Mouse (Mus musculus) macrophage (primary cell): ENCODE data around the gene Psmb8. TPM values are rescaled to one million over a fixed set of nuclear protein-coding genes. Genes with fewer than 3 reads are reported as not detected.
A peak's percentile ranks its signal among the peaks of the same experiment; 100 is the strongest.

Experiments
- H3K27ac ChIP-seq: fragments of 350-480 bp; formaldehyde crosslinking; 2 replicates; pipeline ENCODE4 v1.9.0; 2021
- H3K36me3 ChIP-seq: fragments of 350-480 bp; formaldehyde crosslinking; 2 replicates; pipeline ENCODE4 v1.9.0; 2021; ENCODE audit errors: inconsistent target
- H3K4me3 ChIP-seq: fragments of 350-480 bp; formaldehyde crosslinking; 2 replicates; pipeline ENCODE4 v1.9.0; 2021; ENCODE audit errors: inconsistent target
- H3K79me2 ChIP-seq: fragments of 350-480 bp; formaldehyde crosslinking; 2 replicates; pipeline ENCODE4 v1.9.0; 2021; ENCODE audit errors: inconsistent target
- WGBS: methylation state at CpG from one replicate; pipeline ENCODE4 v1.1.7; 2026; ENCODE audit warnings: inconsistent platforms; ENCODE audit not compliant: missing documents; 5-methylcytosine and 5-hydroxymethylcytosine counted together
- polyA plus RNA-seq: library from polyadenylated mRNA; stranded (reverse); fragments of 250-400 nt; gene quantifications from 3 replicates; pipeline ENCODE4 v1.2.4, GENCODE M21; 2018; ENCODE audit warnings: inconsistent platforms

Psmb8 gene
- polyA plus RNA-seq, 1 experiment from 2014 or later: 147 TPM

- Histone ChIP-seq H3K36me3 (peaks cover 31% of the 10 kb centered on the region), H3K79me2 (peaks cover 49% of the 10 kb centered on the region), H3K27ac (no peak overlapping the region), H3K4me3 (no peak overlapping the region)
- 94% methylated on average over 15 of the region's 15 CpGs for WGBS
Measured at GRCm38 (mm10) chr17:34183564-34184219, 13.8 kb upstream of the Psmb8 start.

DNA sequence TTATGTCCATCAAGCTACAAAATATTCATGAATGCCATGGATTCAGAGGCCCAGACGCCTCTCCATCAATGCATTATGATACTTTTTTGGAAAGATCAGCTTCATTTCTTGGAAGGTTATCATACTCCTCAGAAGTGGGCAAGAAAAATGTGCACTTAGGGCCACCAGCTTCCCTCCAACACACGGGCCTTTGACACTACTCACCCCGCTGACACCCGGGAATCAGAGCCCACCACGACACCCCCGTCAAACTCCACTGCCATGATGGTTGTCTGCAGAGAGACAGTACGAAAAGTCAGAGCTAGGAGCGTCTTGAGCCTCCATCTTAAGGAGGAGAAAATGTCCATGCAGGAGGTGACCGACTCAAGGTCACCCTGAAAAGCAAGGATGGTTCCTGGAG lies 12.0 kb upstream of the Psmb8 start:
- Histone ChIP-seq H3K4me3 (no peak overlapping the region), H3K36me3 (peaks cover 43% of the 10 kb centered on the region), H3K27ac (no peak overlapping the region)

DNA sequence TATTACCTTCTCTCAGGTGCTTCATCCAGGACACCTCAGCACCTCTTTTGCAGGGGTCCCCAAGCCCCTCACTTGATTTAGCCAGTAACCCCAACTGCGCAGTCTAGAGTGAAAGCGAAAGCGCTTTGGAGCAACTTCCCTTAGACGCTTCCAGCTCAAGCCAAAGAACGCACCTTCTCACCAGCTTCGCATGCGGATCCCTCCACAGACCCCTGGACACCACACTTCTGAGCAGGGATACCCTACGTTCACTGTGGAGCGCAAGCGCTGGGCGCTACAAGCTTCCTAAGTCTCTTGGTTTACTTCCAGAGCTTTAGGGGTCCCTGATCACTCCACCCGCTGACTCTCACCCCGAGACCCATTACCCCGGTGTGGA lies 10.6 kb upstream of the Psmb8 start:
- H3K79me2 ChIP-seq: peaks cover 81% of the 10 kb centered on the region
- WGBS: 0% methylated on average over 14 of the region's 14 CpGs
- peak overlapping the region; percentile 98 for H3K4me3 ChIP-seq
- H3K36me3 ChIP-seq: peaks cover 52% of the 10 kb centered on the region
- peak overlapping the region; percentile 95 for H3K27ac ChIP-seq

More for the DNA sequence above, 12.0 kb upstream of the Psmb8 start:
- H3K79me2 ChIP-seq: peaks cover 68% of the 10 kb centered on the region
- 89% methylated on average over 9 of the region's 9 CpGs for WGBS

GRCm38 (mm10) chr17:34187261-34187916 lies 10.1 kb upstream of the Psmb8 start, which contains the start of the genes Tap1 and Psmb9:
Tap1 (plus strand) TSS chr17:34187553.
Psmb9 (minus strand) TSS chr17:34187764.
- Histone ChIP-seq H3K36me3 (peaks cover 52% of the 10 kb centered on the region), H3K4me3 (peak within 1 kb of the TSS; percentile 98), H3K79me2 (peaks cover 86% of the 10 kb centered on the region), H3K27ac (peak within 1 kb of the TSS; percentile 95)
- WGBS: under 1% methylated on average over 46 of the region's 46 CpGs

GRCm38 (mm10) chr17:34188010-34188409 lies 9.5 kb upstream of the Psmb8 start:
- Histone ChIP-seq H3K4me3 (peak overlapping the region; percentile 98), H3K27ac (peak overlapping the region; percentile 95), H3K79me2 (peaks cover 93% of the 10 kb centered on the region), H3K36me3 (peaks cover 52% of the 10 kb centered on the region)
- WGBS: under 1% methylated on average over 20 of the region's 20 CpGs

- Histone ChIP-seq H3K4me3 (peak overlapping the region; percentile 11; the same call in 1 of the 2 replicates), H3K36me3 (peaks cover 50% of the 10 kb centered on the region), H3K27ac (no peak overlapping the region), H3K79me2 (peaks cover 92% of the 10 kb centered on the region)
- WGBS: 50% methylated on average over 6 of the region's 6 CpGs
Measured at GRCm38 (mm10) chr17:34188986-34189385, 8.5 kb upstream of the Psmb8 start.

- WGBS: 88% methylated on average over 13 of the region's 16 CpGs
- Histone ChIP-seq H3K79me2 (peaks cover 72% of the 10 kb centered on the region), H3K4me3 (no peak overlapping the region), H3K27ac (no peak overlapping the region), H3K36me3 (peaks cover 61% of the 10 kb centered on the region)
Measured at GRCm38 (mm10) chr17:34192852-34193251, 4.7 kb upstream of the Psmb8 start.

DNA sequence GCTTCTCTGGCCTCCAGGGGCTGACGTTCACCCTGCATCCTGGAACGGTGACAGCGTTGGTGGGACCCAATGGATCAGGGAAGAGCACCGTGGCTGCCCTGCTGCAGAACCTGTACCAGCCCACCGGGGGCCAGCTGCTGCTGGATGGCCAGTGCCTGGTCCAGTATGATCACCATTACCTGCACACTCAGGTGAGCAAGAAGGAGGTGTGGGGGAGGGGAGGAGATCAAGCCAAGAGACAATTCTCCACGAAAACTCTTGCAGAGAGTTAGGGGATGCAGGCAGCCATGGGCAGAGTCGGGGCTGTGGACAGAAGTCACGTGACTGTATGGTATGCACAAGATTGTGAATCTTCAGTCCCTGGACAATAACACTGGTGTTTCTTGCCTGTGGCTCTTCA lies 4.1 kb upstream of the Psmb8 start:
- H3K27ac ChIP-seq: no peak overlapping the region
- no peak overlapping the region for H3K4me3 ChIP-seq
- whole genome bisulfite sequencing: 89% methylated on average over 8 of the region's 8 CpGs
- H3K79me2 ChIP-seq: peaks cover 69% of the 10 kb centered on the region
- H3K36me3 ChIP-seq: peaks cover 61% of the 10 kb centered on the region

DNA sequence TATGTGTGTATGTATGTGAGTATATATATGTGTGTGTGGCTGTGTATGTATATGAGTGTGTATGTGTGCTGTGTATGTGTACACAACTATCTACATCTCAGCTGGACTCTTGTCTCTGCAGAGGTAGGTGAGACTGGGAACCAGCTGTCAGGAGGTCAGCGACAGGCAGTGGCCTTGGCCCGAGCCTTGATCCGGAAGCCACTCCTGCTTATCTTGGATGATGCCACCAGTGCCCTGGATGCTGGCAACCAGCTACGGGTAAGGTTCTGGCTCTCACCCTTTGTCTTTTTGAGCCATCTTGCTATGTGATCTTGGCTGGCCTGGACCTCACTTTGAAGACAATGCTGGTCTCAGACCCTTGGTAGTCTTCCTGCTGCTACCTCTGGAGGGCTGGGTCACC lies 2.8 kb upstream of the Psmb8 start:
- Histone ChIP-seq H3K27ac (no peak overlapping the region), H3K36me3 (peaks cover 57% of the 10 kb centered on the region), H3K79me2 (peaks cover 70% of the 10 kb centered on the region), H3K4me3 (no peak overlapping the region)
- WGBS: 94% methylated on average over 4 of the region's 4 CpGs

GRCm38 (mm10) chr17:34196491-34196890 lies 1.0 kb upstream of the Psmb8 start:
- Histone ChIP-seq H3K79me2 (peaks cover 64% of the 10 kb centered on the region), H3K4me3 (no peak overlapping the region), H3K36me3 (peaks cover 56% of the 10 kb centered on the region), H3K27ac (no peak overlapping the region)
- 37% methylated on average over 12 of the region's 12 CpGs for WGBS

DNA sequence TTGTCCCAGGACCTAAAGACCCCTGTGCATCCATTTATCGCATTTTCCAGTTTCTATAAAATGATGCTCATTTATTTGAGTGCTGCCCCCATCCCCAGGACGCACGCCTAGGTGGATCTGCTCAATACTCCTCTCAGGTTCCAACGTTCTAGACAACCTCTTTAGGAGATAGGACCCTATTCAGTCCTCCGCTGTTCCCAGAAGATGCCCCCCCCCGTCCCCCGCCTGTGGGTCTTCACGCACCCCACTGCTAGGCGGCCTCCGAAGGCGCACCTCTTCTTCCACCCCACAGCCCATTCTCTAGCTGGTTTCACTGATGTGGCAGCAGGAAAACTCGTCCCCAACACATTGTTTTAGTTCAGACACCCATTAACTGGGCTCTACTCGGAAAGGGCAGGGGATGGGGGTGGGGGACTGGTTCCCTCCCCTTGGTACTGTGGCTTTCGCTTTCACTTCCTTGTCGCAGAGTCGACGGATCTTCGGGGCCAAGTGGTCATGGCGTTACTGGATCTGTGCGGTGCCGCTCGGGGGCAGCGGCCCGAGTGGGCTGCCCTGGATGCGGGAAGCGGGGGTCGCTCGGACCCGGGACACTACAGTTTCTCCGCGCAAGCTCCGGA lies 491 bp downstream of the Psmb8 start:
- peak overlapping the region; percentile 87 for H3K27ac ChIP-seq
- H3K4me3 ChIP-seq: peak overlapping the region; percentile 89
- H3K79me2 ChIP-seq: peaks cover 49% of the 10 kb centered on the region
- WGBS: under 1% methylated on average over 30 of the region's 32 CpGs
- peaks cover 41% of the 10 kb centered on the region for H3K36me3 ChIP-seq

DNA sequence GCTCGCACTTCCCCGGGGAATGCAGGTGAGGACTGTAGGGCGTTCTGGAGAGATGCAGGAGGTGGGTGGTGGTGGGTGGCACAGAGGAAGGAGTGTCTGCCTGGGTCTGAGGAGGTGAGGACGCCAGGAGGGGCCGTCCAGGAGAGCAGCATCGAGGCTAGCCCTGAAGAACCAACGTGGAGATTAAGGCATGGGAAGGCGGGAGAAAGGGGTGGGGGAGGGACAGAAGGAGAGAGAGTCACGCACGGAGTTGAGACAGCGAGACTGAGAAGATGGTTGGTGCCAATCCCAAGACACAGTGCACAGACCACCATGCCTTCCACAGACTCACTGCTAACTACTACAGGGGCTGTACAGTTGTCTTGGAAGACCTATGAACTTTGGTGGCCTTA lies 996 bp downstream of the Psmb8 start:
- Histone ChIP-seq H3K79me2 (peaks cover 46% of the 10 kb centered on the region), H3K36me3 (peaks cover 38% of the 10 kb centered on the region), H3K27ac (peak overlapping the region; percentile 87), H3K4me3 (peak overlapping the region; percentile 89)
- 0% methylated on average over 11 of the region's 11 CpGs for WGBS

GRCm38 (mm10) chr17:34199050-34199619 lies 1.6 kb downstream of the Psmb8 start:
- Histone ChIP-seq H3K36me3 (peaks cover 32% of the 10 kb centered on the region), H3K27ac (peak overlapping the region; percentile 87), H3K79me2 (peaks cover 40% of the 10 kb centered on the region), H3K4me3 (peak overlapping the region; percentile 89)
- WGBS: 19% methylated on average over 12 of the region's 12 CpGs

GRCm38 (mm10) chr17:34200047-34200446 lies 2.5 kb downstream of the Psmb8 start:
- H3K79me2 ChIP-seq: peaks cover 38% of the 10 kb centered on the region
- H3K4me3 ChIP-seq: no peak overlapping the region
- no peak overlapping the region for H3K27ac ChIP-seq
- 91% methylated on average over 9 of the region's 10 CpGs for WGBS
- H3K36me3 ChIP-seq: peaks cover 26% of the 10 kb centered on the region; the same call in 1 of the 2 replicates
